Mouse (Mus musculus) adrenal gland, adult (tissue): Measurements from ENCODE around the gene Slc22a18.

Source experiments
- DNase-seq, 2 experiments: peaks; one replicate each; pipeline ENCODE4 v3.0.0; 2022 to 2023; ENCODE audit warnings: low spot score in 1 of 2; ENCODE audit not compliant: inconsistent age in 2 of 2

Slc22a18 gene

GRCm38 (mm10) chr7:143462516-143462915 is 11.0 kb upstream of the Slc22a18 start:
- peak in 1 of 2 experiments; percentile 56 for DNase-seq

GRCm38 (mm10) chr7:143463865-143464415 is 9.6 kb upstream of the Slc22a18 start:
- peak; percentile 85 to 96 for DNase-seq

- DNase-seq: peak; percentile 79 to 87
These were observed 8.6 kb upstream of the Slc22a18 start for GRCm38 (mm10) chr7:143464811-143465560.

GRCm38 (mm10) chr7:143466099-143466677 is 7.3 kb upstream of the Slc22a18 start:
- DNase-seq: peak; percentile 76 to 95

GRCm38 (mm10) chr7:143467714-143468113 is 5.8 kb upstream of the Slc22a18 start:
- no peak for DNase-seq

GRCm38 (mm10) chr7:143469946-143470345 is 3.6 kb upstream of the Slc22a18 start:
- DNase-seq: peak; percentile 72 to 90

GRCm38 (mm10) chr7:143474811-143475210 is 1.3 kb downstream of the Slc22a18 start:
- DNase-seq: no peak

- DNase-seq: peak; percentile 55 to 75
These were observed 2.3 kb downstream of the Slc22a18 start for GRCm38 (mm10) chr7:143475876-143476275.

- no peak for DNase-seq
These were observed 3.3 kb downstream of the Slc22a18 start for GRCm38 (mm10) chr7:143476702-143477335.

GRCm38 (mm10) chr7:143477800-143478199 is 4.3 kb downstream of the Slc22a18 start:
- DNase-seq: no peak

GRCm38 (mm10) chr7:143480498-143480897 is 7.0 kb downstream of the Slc22a18 start:
- DNase-seq: peak; percentile 66 to 88

- no peak for DNase-seq
These were observed 8.4 kb downstream of the Slc22a18 start for GRCm38 (mm10) chr7:143481806-143482387.

GRCm38 (mm10) chr7:143482541-143482940 is 9.0 kb downstream of the Slc22a18 start:
- DNase-seq: no peak

- DNase-seq: no peak
These were observed 16.2 kb downstream of the Slc22a18 start for GRCm38 (mm10) chr7:143489735-143490134.

GRCm38 (mm10) chr7:143493616-143494126 is 20.1 kb downstream of the Slc22a18 start:
- DNase-seq: peak in 1 of 2 experiments; percentile 73

- DNase-seq: no peak
These were observed 21.8 kb downstream of the Slc22a18 start for GRCm38 (mm10) chr7:143495104-143495961.

GRCm38 (mm10) chr7:143498584-143498983 is 25.0 kb downstream of the Slc22a18 start:
- no peak for DNase-seq

- DNase-seq: no peak
These were observed 27.4 kb downstream of the Slc22a18 start for GRCm38 (mm10) chr7:143500912-143501311.

GRCm38 (mm10) chr7:143501643-143502417 is 28.3 kb downstream of the Slc22a18 start:
- peak; percentile 45 to 86 for DNase-seq
